Mouse (Mus musculus) heart, adult 9 months (tissue): ENCODE data around the gene Il17d.

Experiments used
- DNase-seq, 2 experiments: peaks; one replicate each; pipeline ENCODE4 v3.0.0; 2022; ENCODE audit warnings: low spot score in 2 of 2

The Il17d gene

GRCm38 (mm10) chr14:57524671-57525387 lies at the start of gene Il17d:
Il17d (plus strand) TSS chr14:57524777.
- peak; percentile 29 to 33 for DNase-seq

GRCm38 (mm10) chr14:57475057-57475456 lies 49.5 kb upstream of the Il17d start:
- DNase-seq: no peak

- DNase-seq: no peak
Observed at GRCm38 (mm10) chr14:57482262-57482661, 42.3 kb upstream of the Il17d start.

GRCm38 (mm10) chr14:57484183-57484582 lies 40.4 kb upstream of the Il17d start:
- no peak for DNase-seq

GRCm38 (mm10) chr14:57489696-57490095 lies 34.9 kb upstream of the Il17d start:
- no peak for DNase-seq

- DNase-seq: no peak
Observed at GRCm38 (mm10) chr14:57493840-57494239, 30.7 kb upstream of the Il17d start.

- no peak for DNase-seq
Observed at GRCm38 (mm10) chr14:57503729-57504128, 20.8 kb upstream of the Il17d start.

GRCm38 (mm10) chr14:57509554-57509953 lies 15.0 kb upstream of the Il17d start:
- no peak for DNase-seq

GRCm38 (mm10) chr14:57515156-57515762 lies 9.3 kb upstream of the Il17d start:
- no peak for DNase-seq

GRCm38 (mm10) chr14:57517001-57517400 lies 7.6 kb upstream of the Il17d start:
- no peak for DNase-seq

GRCm38 (mm10) chr14:57523762-57524161 lies 815 bp upstream of the Il17d start:
- no peak for DNase-seq

- DNase-seq: peak; percentile 35 to 41
Observed at GRCm38 (mm10) chr14:57525388-57526049, 942 bp downstream of the Il17d start.

- DNase-seq: no peak
Observed at GRCm38 (mm10) chr14:57526050-57526623, 1.6 kb downstream of the Il17d start.

GRCm38 (mm10) chr14:57527122-57527521 lies 2.5 kb downstream of the Il17d start:
- DNase-seq: no peak

- no peak for DNase-seq
Observed at GRCm38 (mm10) chr14:57527598-57527997, 3.0 kb downstream of the Il17d start.

- DNase-seq: peak; percentile 71 to 77
Observed at GRCm38 (mm10) chr14:57529086-57529785, 4.7 kb downstream of the Il17d start.

- DNase-seq: no peak
Observed at GRCm38 (mm10) chr14:57529786-57530515, 5.4 kb downstream of the Il17d start.

- DNase-seq: no peak
Observed at GRCm38 (mm10) chr14:57532577-57532976, 8.0 kb downstream of the Il17d start.

GRCm38 (mm10) chr14:57533214-57533613 lies 8.6 kb downstream of the Il17d start:
- peak in 1 of 2 experiments; percentile 38 for DNase-seq

GRCm38 (mm10) chr14:57533841-57534240 lies 9.3 kb downstream of the Il17d start:
- no peak for DNase-seq

- peak in 1 of 2 experiments; percentile 25 for DNase-seq
Observed at GRCm38 (mm10) chr14:57534346-57534745, 9.8 kb downstream of the Il17d start.
